Mouse (Mus musculus): Measurements from ENCODE around the gene Galt. TPM values are rescaled to one million over a fixed set of nuclear protein-coding genes. Genes with fewer than 3 reads are reported as not detected.

Gene Galt
- polyA plus RNA-seq, 1 experiment from 2014 or later: 37.5 TPM

GRCm38 (mm10) chr4:41731052-41731765 is 23.8 kb upstream of the Galt start, which contains the start of gene Arid3c:
Arid3c (minus strand) TSS chr4:41731142.
- H3K9me3 ChIP-seq (replicated peaks; ENCODE audit: control insufficient read depth, low read length): no peaks in the 10 kb centered on the region
- peak within 1 kb of the TSS; percentile 14 for H3K9ac ChIP-seq (replicated peaks; ENCODE audit: low read length)
- H3K4me3 ChIP-seq (ENCODE audit: low read depth, low read length): peak within 1 kb of the TSS; percentile 29
- WGBS: 2% methylated on average over 50 of the region's 50 CpGs
- DNase-seq (ENCODE audit: low spot score): peak; percentile 47
- ATAC-seq (replicated peaks; ENCODE audit: insufficient number of reproducible peaks, low FRiP score, low TSS enrichment, low read depth): no peak
- H3K4me1 ChIP-seq (ENCODE audit: control insufficient read depth, insufficient read depth, low read length): peaks cover 4% of the 10 kb centered on the region; the same call in 1 of the 2 replicates
- peaks cover 52% of the 10 kb centered on the region for H3K27me3 ChIP-seq (ENCODE audit: control insufficient read depth, insufficient read depth, low read length)
- peak within 1 kb of the TSS; percentile 81 for H3K4me2 ChIP-seq (ENCODE audit: low read depth, low read length)
- no peaks in the 10 kb centered on the region for H3K36me3 ChIP-seq (replicated peaks; ENCODE audit: control insufficient read depth, insufficient read depth, low read depth, low read length)
- H3K27ac ChIP-seq (replicated peaks; ENCODE audit: low read depth, low read length): no peak within 1 kb of the TSS

GRCm38 (mm10) chr4:41737602-41738255 is 17.3 kb upstream of the Galt start:
- H3K4me2 ChIP-seq (ENCODE audit: low read depth, low read length): no peak overlapping the region
- H3K36me3 ChIP-seq (replicated peaks; ENCODE audit: control insufficient read depth, insufficient read depth, low read depth, low read length): peaks cover 3% of the 10 kb centered on the region
- no peaks in the 10 kb centered on the region for H3K9me3 ChIP-seq (replicated peaks; ENCODE audit: control insufficient read depth, low read length)
- H3K27ac ChIP-seq (replicated peaks; ENCODE audit: low read depth, low read length): no peak overlapping the region
- 56% methylated on average over 8 of the region's 8 CpGs for WGBS
- DNase-seq (ENCODE audit: low spot score): peak; percentile 80
- no peak overlapping the region for H3K4me3 ChIP-seq (ENCODE audit: low read depth, low read length)
- H3K27me3 ChIP-seq (ENCODE audit: control insufficient read depth, insufficient read depth, low read length): peaks cover 1% of the 10 kb centered on the region; the same call in 1 of the 2 replicates
- ATAC-seq (replicated peaks; ENCODE audit: insufficient number of reproducible peaks, low FRiP score, low TSS enrichment, low read depth): 0 out of 2 replicates have a peak, but pooled peaks have one; percentile 20
- no peaks in the 10 kb centered on the region for H3K4me1 ChIP-seq (ENCODE audit: control insufficient read depth, insufficient read depth, low read length)
- no peak overlapping the region for H3K9ac ChIP-seq (replicated peaks; ENCODE audit: low read length)

- H3K27ac ChIP-seq (replicated peaks; ENCODE audit: low read depth, low read length): no peak overlapping the region
- DNase-seq (ENCODE audit: low spot score) (no peak), ATAC-seq (replicated peaks; ENCODE audit: insufficient number of reproducible peaks, low FRiP score, low TSS enrichment, low read depth) (no peak)
- H3K36me3 ChIP-seq (replicated peaks; ENCODE audit: control insufficient read depth, insufficient read depth, low read depth, low read length): peaks cover 3% of the 10 kb centered on the region
- H3K4me1 ChIP-seq (ENCODE audit: control insufficient read depth, insufficient read depth, low read length): no peaks in the 10 kb centered on the region
- no peaks in the 10 kb centered on the region for H3K9me3 ChIP-seq (replicated peaks; ENCODE audit: control insufficient read depth, low read length)
- 67% methylated on average over 1 of the region's 1 CpGs for WGBS
- no peak overlapping the region for H3K4me3 ChIP-seq (ENCODE audit: low read depth, low read length)
- no peak overlapping the region for H3K9ac ChIP-seq (replicated peaks; ENCODE audit: low read length)
- H3K4me2 ChIP-seq (ENCODE audit: low read depth, low read length): no peak overlapping the region
- H3K27me3 ChIP-seq (ENCODE audit: control insufficient read depth, insufficient read depth, low read length): no peaks in the 10 kb centered on the region
Measured at GRCm38 (mm10) chr4:41738256-41738603, 16.8 kb upstream of the Galt start.

GRCm38 (mm10) chr4:41739260-41739659 is 15.8 kb upstream of the Galt start:
- Histone ChIP-seq H3K4me2 (ENCODE audit: low read depth, low read length) (no peak overlapping the region), H3K9me3 (replicated peaks; ENCODE audit: control insufficient read depth, low read length) (no peaks in the 10 kb centered on the region), H3K9ac (replicated peaks; ENCODE audit: low read length) (no peak overlapping the region), H3K4me1 (ENCODE audit: control insufficient read depth, insufficient read depth, low read length) (no peaks in the 10 kb centered on the region), H3K27ac (replicated peaks; ENCODE audit: low read depth, low read length) (no peak overlapping the region), H3K36me3 (replicated peaks; ENCODE audit: control insufficient read depth, insufficient read depth, low read depth, low read length) (peaks cover 3% of the 10 kb centered on the region), H3K27me3 (ENCODE audit: control insufficient read depth, insufficient read depth, low read length) (no peaks in the 10 kb centered on the region), H3K4me3 (ENCODE audit: low read depth, low read length) (no peak overlapping the region)
- 94% methylated on average over 13 of the region's 13 CpGs for WGBS
- ATAC-seq (replicated peaks; ENCODE audit: insufficient number of reproducible peaks, low FRiP score, low TSS enrichment, low read depth): no peak
- no peak for DNase-seq (ENCODE audit: low spot score)

GRCm38 (mm10) chr4:41740380-41741157 is 14.5 kb upstream of the Galt start:
- peaks cover 3% of the 10 kb centered on the region for H3K36me3 ChIP-seq (replicated peaks; ENCODE audit: control insufficient read depth, insufficient read depth, low read depth, low read length)
- ATAC-seq (replicated peaks; ENCODE audit: insufficient number of reproducible peaks, low FRiP score, low TSS enrichment, low read depth) (peak; percentile 81), DNase-seq (ENCODE audit: low spot score) (peak; percentile 19)
- peak overlapping the region; percentile 15; the same call in 1 of the 2 replicates for H3K27ac ChIP-seq (replicated peaks; ENCODE audit: low read depth, low read length)
- H3K4me3 ChIP-seq (ENCODE audit: low read depth, low read length): peak overlapping the region; percentile 56
- peak overlapping the region; percentile 75 for H3K4me2 ChIP-seq (ENCODE audit: low read depth, low read length)
- no peaks in the 10 kb centered on the region for H3K9me3 ChIP-seq (replicated peaks; ENCODE audit: control insufficient read depth, low read length)
- H3K4me1 ChIP-seq (ENCODE audit: control insufficient read depth, insufficient read depth, low read length): no peaks in the 10 kb centered on the region
- H3K9ac ChIP-seq (replicated peaks; ENCODE audit: low read length): peak overlapping the region; percentile 68
- WGBS: 1% methylated on average over 48 of the region's 48 CpGs
- H3K27me3 ChIP-seq (ENCODE audit: control insufficient read depth, insufficient read depth, low read length): no peaks in the 10 kb centered on the region

- ATAC-seq (replicated peaks; ENCODE audit: insufficient number of reproducible peaks, low FRiP score, low TSS enrichment, low read depth): peak; percentile 93
- H3K4me3 ChIP-seq (ENCODE audit: low read depth, low read length): peak overlapping the region; percentile 56
- DNase-seq (ENCODE audit: low spot score): peak; percentile 98
- H3K4me1 ChIP-seq (ENCODE audit: control insufficient read depth, insufficient read depth, low read length): no peaks in the 10 kb centered on the region
- H3K27ac ChIP-seq (replicated peaks; ENCODE audit: low read depth, low read length): peak overlapping the region; percentile 15; the same call in 1 of the 2 replicates
- H3K9me3 ChIP-seq (replicated peaks; ENCODE audit: control insufficient read depth, low read length): 0 out of 2 replicates have a peak, but pooled peaks cover 4% of the 10 kb centered on the region
- peak overlapping the region; percentile 75 for H3K4me2 ChIP-seq (ENCODE audit: low read depth, low read length)
- H3K9ac ChIP-seq (replicated peaks; ENCODE audit: low read length): peak overlapping the region; percentile 68
- WGBS: under 1% methylated on average over 26 of the region's 27 CpGs
- peaks cover 3% of the 10 kb centered on the region for H3K36me3 ChIP-seq (replicated peaks; ENCODE audit: control insufficient read depth, insufficient read depth, low read depth, low read length)
- no peaks in the 10 kb centered on the region for H3K27me3 ChIP-seq (ENCODE audit: control insufficient read depth, insufficient read depth, low read length)
Measured at GRCm38 (mm10) chr4:41741158-41741560, 13.9 kb upstream of the Galt start.

GRCm38 (mm10) chr4:41744131-41744530 is 10.9 kb upstream of the Galt start:
- ATAC-seq (replicated peaks; ENCODE audit: insufficient number of reproducible peaks, low FRiP score, low TSS enrichment, low read depth): no peak

More at GRCm38 (mm10) chr4:41744131-41744530, 10.9 kb upstream of the Galt start:
- DNase-seq (ENCODE audit: low spot score): no peak
- Histone ChIP-seq H3K9ac (replicated peaks; ENCODE audit: low read length) (no peak overlapping the region), H3K4me2 (ENCODE audit: low read depth, low read length) (no peak overlapping the region), H3K4me1 (ENCODE audit: control insufficient read depth, insufficient read depth, low read length) (no peaks in the 10 kb centered on the region), H3K27ac (replicated peaks; ENCODE audit: low read depth, low read length) (no peak overlapping the region), H3K9me3 (replicated peaks; ENCODE audit: control insufficient read depth, low read length) (0 out of 2 replicates have a peak, but pooled peaks cover 4% of the 10 kb centered on the region), H3K4me3 (ENCODE audit: low read depth, low read length) (no peak overlapping the region), H3K27me3 (ENCODE audit: control insufficient read depth, insufficient read depth, low read length) (no peaks in the 10 kb centered on the region), H3K36me3 (replicated peaks; ENCODE audit: control insufficient read depth, insufficient read depth, low read depth, low read length) (no peaks in the 10 kb centered on the region)
- 86% methylated on average over 2 of the region's 2 CpGs for WGBS
